Mouse (Mus musculus) MEL (cell line): ENCODE results near the gene Tctn3. TPM values are rescaled to one million over a fixed set of nuclear protein-coding genes. Genes with fewer than 3 reads are reported as not detected.

Experiments
- DNase-seq: peaks from one replicate; pipeline ENCODE4 v3.0.0; 2011; ENCODE audit warnings: low read depth, low spot score
- H3K27ac ChIP-seq: 2 replicates; pipeline ENCODE4 v1.5.1; 2012; ENCODE audit warnings: low read depth, mild to moderate bottlenecking, control low read depth, low read length, moderate library complexity; ENCODE audit not compliant: control insufficient read depth
- H3K27me3 ChIP-seq, 2 experiments: fragments of 150-350 bp in 1 of 2; sonication (generic) in 1 of 2; 2 replicates each; pipeline ENCODE4 v1.6.1; 2012; ENCODE audit warnings: low read length in 2 of 2, mild to moderate bottlenecking in 2 of 2, improper control_type of control experiment in 1 of 2, moderate library complexity in 1 of 2; ENCODE audit not compliant: insufficient read depth in 2 of 2, control insufficient read depth in 1 of 2
- H3K36me3 ChIP-seq, 2 experiments: 2 replicates each; pipeline ENCODE4 v1.6.1; 2012 to 2014; ENCODE audit warnings: low read length in 2 of 2, improper control_type of control experiment in 1 of 2, inconsistent platforms in 1 of 2, mild to moderate bottlenecking in 1 of 2; ENCODE audit not compliant: insufficient read depth in 2 of 2, control insufficient read depth in 1 of 2
- H3K4me1 ChIP-seq, 2 experiments: fragments of 150-350 bp in 1 of 2; sonication (generic) in 1 of 2; 2 replicates each; pipeline ENCODE4 v1.6.1; 2012; ENCODE audit warnings: low read length in 2 of 2, improper control_type of control experiment in 1 of 2, mild to moderate bottlenecking in 1 of 2; ENCODE audit not compliant: insufficient read depth in 2 of 2, control insufficient read depth in 1 of 2
- H3K4me3 ChIP-seq, 2 experiments: fragments of 150-350 bp in 1 of 2; sonication (generic) in 1 of 2; 2 replicates each; pipeline ENCODE4 v1.5.1; 2012; ENCODE audit warnings: low read depth in 2 of 2, low read length in 2 of 2, mild to moderate bottlenecking in 2 of 2, moderate library complexity in 2 of 2, control low read depth in 1 of 2, improper control_type of control experiment in 1 of 2; ENCODE audit not compliant: control insufficient read depth in 1 of 2, insufficient read depth in 1 of 2
- H3K79me2 ChIP-seq: 2 replicates; pipeline ENCODE4 v1.6.1; 2012; ENCODE audit warnings: mild to moderate bottlenecking, low read length, moderate library complexity; ENCODE audit not compliant: control insufficient read depth, poor library complexity, insufficient read depth
- H3K9ac ChIP-seq: 2 replicates; pipeline ENCODE4 v1.6.1; 2012; ENCODE audit warnings: low read depth, mild to moderate bottlenecking, control low read depth, low read length, moderate library complexity; ENCODE audit not compliant: control insufficient read depth, poor library complexity, severe bottlenecking
- H3K9me3 ChIP-seq: fragments of 150-350 bp; sonication (generic); replicated peaks from 2 replicates; pipeline ENCODE4 v1.6.1; 2012; ENCODE audit warnings: mild to moderate bottlenecking, low read length, improper control_type of control experiment, moderate library complexity; ENCODE audit not compliant: insufficient read depth
- BHLHE40 ChIP-seq: IDR thresholded peaks from 2 replicates; pipeline ENCODE4 v1.6.1; 2012; ENCODE audit warnings: low read depth, mild to moderate bottlenecking, inconsistent platforms, low read length, improper control_type of control experiment, borderline replicate concordance
- EP300 ChIP-seq, 2 experiments: IDR thresholded peaks; 2 replicates each; pipeline ENCODE4 v1.6.1; 2011; ENCODE audit warnings: improper control_type of control experiment in 2 of 2, low read length in 2 of 2, low read depth in 1 of 2, mild to moderate bottlenecking in 1 of 2
- ETS1 ChIP-seq: IDR thresholded peaks from 2 replicates; pipeline ENCODE4 v1.6.1; 2012; ENCODE audit warnings: low read depth, mild to moderate bottlenecking, inconsistent platforms, low read length, improper control_type of control experiment, moderate library complexity
- GATA1 ChIP-seq: IDR thresholded peaks from 2 replicates; pipeline ENCODE4 v1.6.1; 2011; ENCODE audit warnings: low read depth, low read length, improper control_type of control experiment
- KAT2A ChIP-seq: conservative IDR thresholded peaks from 2 replicates; pipeline ENCODE4 v1.6.1; 2012; ENCODE audit warnings: low read depth, low read length, improper control_type of control experiment, inconsistent platforms
- MAZ ChIP-seq: IDR thresholded peaks from 2 replicates; pipeline ENCODE4 v1.6.1; 2012; ENCODE audit warnings: low read depth, mild to moderate bottlenecking, inconsistent platforms, low read length, improper control_type of control experiment
- MYB ChIP-seq: IDR thresholded peaks from 2 replicates; pipeline ENCODE4 v1.6.1; 2011; ENCODE audit warnings: mild to moderate bottlenecking, low read depth, low read length, improper control_type of control experiment
- MYC ChIP-seq: IDR thresholded peaks from 2 replicates; pipeline ENCODE4 v1.6.1; 2011; ENCODE audit warnings: low read depth, mild to moderate bottlenecking, low read length, improper control_type of control experiment, moderate library complexity
- NRF1 ChIP-seq: IDR thresholded peaks from 2 replicates; pipeline ENCODE4 v1.6.1; 2014; ENCODE audit warnings: low read depth, mild to moderate bottlenecking, inconsistent platforms, low read length, improper control_type of control experiment, moderate library complexity; ENCODE audit not compliant: poor library complexity, insufficient read depth, severe bottlenecking
- POLR2A ChIP-seq, 2 experiments: IDR thresholded peaks; 2 replicates each; pipeline ENCODE4 v1.6.1; 2011 to 2012; ENCODE audit warnings: low read length in 2 of 2, mild to moderate bottlenecking in 2 of 2, control low read depth in 1 of 2, improper control_type of control experiment in 1 of 2, low read depth in 1 of 2, moderate library complexity in 1 of 2; ENCODE audit not compliant: control insufficient read depth in 1 of 2, insufficient read depth in 1 of 2, poor library complexity in 1 of 2
- SIN3A ChIP-seq: IDR thresholded peaks from 2 replicates; pipeline ENCODE4 v1.6.1; 2012; ENCODE audit warnings: low read length, improper control_type of control experiment, inconsistent platforms
- SMC3 ChIP-seq: IDR thresholded peaks from 2 replicates; pipeline ENCODE4 v1.6.1; 2011; ENCODE audit warnings: low read depth, low read length, improper control_type of control experiment
- TAL1 ChIP-seq: IDR thresholded peaks from 2 replicates; pipeline ENCODE4 v1.6.1; 2012; ENCODE audit warnings: mild to moderate bottlenecking, inconsistent platforms, low read length, moderate library complexity, mixed read lengths
- TCF12 ChIP-seq: IDR thresholded peaks from 2 replicates; pipeline ENCODE4 v1.6.1; 2014; ENCODE audit warnings: low read depth, mild to moderate bottlenecking, inconsistent platforms, low read length, improper control_type of control experiment, moderate library complexity
- polyA plus RNA-seq, 2 experiments: library from polyadenylated mRNA; stranded (reverse) in 1 of 2; unstranded in 1 of 2; fragments of >175 nt in 1 of 2; fragments of >200 nt in 1 of 2; gene quantifications; 2 replicates each; pipeline versions ENCODE4 v1.2.1 to v1.2.4; 2012; ENCODE audit warnings: low replicate concordance in 2 of 2, low read depth in 1 of 2; ENCODE audit not compliant: insufficient read length in 2 of 2, insufficient read depth in 1 of 2, missing spikeins in 1 of 2
- total RNA-seq: library from RNA; depleted of rRNA; stranded (reverse); fragments of 300-350 nt; gene quantifications from 2 replicates; pipeline ENCODE4 v1.2.3, GENCODE M21; 2012

Tctn3 gene
- total and polyA plus RNA-seq, 3 experiments, result 3.6 to 6.2 TPM; not detected in 1

GRCm38 (mm10) chr19:40575438-40575837 lies 36.6 kb downstream of the Tctn3 start:
- Histone ChIP-seq H3K9ac (no peak overlapping the region), H3K9me3 (no peaks in the 10 kb centered on the region), H3K27me3 (no peaks in the 10 kb centered on the region), H3K4me1 (peaks cover 0 to 4% of the 10 kb centered on the region in 2 experiments; a peak in 1 of 4 replicates), H3K27ac (no peak overlapping the region), H3K79me2 (no peaks in the 10 kb centered on the region), H3K4me3 (no peak overlapping the region), H3K36me3 (peaks cover 7 to 36% of the 10 kb centered on the region in 2 experiments)
- TF ChIP-seq MYC (0 out of 2 replicates have a peak, but pooled peaks have one; percentile 19), GATA1 (peak; percentile 49; the same call in 1 of the 2 replicates), SIN3A (no peak), NRF1 (no peak), ETS1 (no peak)
- no peak for DNase-seq

- no peak overlapping the region for H3K9ac ChIP-seq
- peaks cover under 1 to 43% of the 10 kb centered on the region in 2 experiments for H3K36me3 ChIP-seq
- no peak overlapping the region for H3K27ac ChIP-seq
- no peak for TF ChIP-seq POLR2A (IDR thresholded peaks at IDR 0.05; ENCODE audit: control insufficient read depth in 1 of 2, insufficient read depth in 1 of 2, low read depth in 1 of 2, low read length in 2 of 2, poor library complexity in 1 of 2)
- no peak for TF ChIP-seq MYC
- TF ChIP-seq EP300 (IDR thresholded peaks at IDR 0.05; ENCODE audit: low read depth in 1 of 2, low read length in 2 of 2), result no peak
- no peak for TF ChIP-seq TCF12
- no peak for TF ChIP-seq MAZ
- TF ChIP-seq, all 39 proteins: peak for 0
- Histone ChIP-seq H3K4me3 (no peak overlapping the region), H3K27me3 (no peaks in the 10 kb centered on the region), H3K4me1 (no peaks in the 10 kb centered on the region), H3K79me2 (no peaks in the 10 kb centered on the region; the same call in 1 of the 2 replicates), H3K9me3 (no peaks in the 10 kb centered on the region)
- no peak for DNase-seq
These were observed 41.3 kb downstream of the Tctn3 start for GRCm38 (mm10) chr19:40570726-40571125.

GRCm38 (mm10) chr19:40567616-40568015 lies 44.4 kb downstream of the Tctn3 start:
- no peak for DNase-seq
- peaks cover 0 to 29% of the 10 kb centered on the region in 2 experiments; a peak in 2 of 4 replicates for H3K36me3 ChIP-seq
- no peaks in the 10 kb centered on the region for H3K27me3 ChIP-seq
- no peak overlapping the region for H3K9ac ChIP-seq
- no peaks in the 10 kb centered on the region; the same call in 1 of the 2 replicates for H3K79me2 ChIP-seq
- no peak for TF ChIP-seq SMC3
- no peak for TF ChIP-seq TCF12
- no peak for TF ChIP-seq KAT2A
- TF ChIP-seq BHLHE40, result no peak
- TF ChIP-seq MYB, result no peak
- no peak for TF ChIP-seq TAL1
- no peak for TF ChIP-seq ETS1
- no peak overlapping the region for H3K27ac ChIP-seq
- H3K9me3 ChIP-seq, result no peaks in the 10 kb centered on the region
- H3K4me1 ChIP-seq, result no peaks in the 10 kb centered on the region
- H3K4me3 ChIP-seq, result no peak overlapping the region
